ENCODE assay signal across 10 mouse cellular contexts in the genomic region with DNA sequence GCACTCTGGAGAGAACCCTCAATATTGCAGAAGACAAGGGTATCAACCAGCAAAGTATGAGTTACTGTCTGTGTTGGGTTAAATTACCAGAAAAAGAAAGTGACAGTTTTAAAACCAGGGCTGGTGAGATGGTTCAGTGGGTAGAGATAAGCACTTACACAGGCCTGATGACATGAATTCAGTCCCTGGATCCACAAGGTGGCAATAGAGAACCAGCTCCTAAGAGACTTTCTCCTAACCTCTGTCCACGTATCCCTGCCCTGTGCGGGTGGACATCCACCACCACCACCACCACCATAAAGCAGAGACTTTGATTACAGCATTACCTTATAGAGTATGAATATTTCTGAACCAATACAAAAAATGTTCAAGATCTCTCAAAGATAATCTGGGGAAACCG. TPM values are rescaled to one million over a fixed set of nuclear protein-coding genes. Genes with fewer than 3 reads are reported as not detected.
A peak's percentile ranks its signal among the peaks of the same experiment; 100 is the strongest.
DNase-seq lines count a peak whose midpoint lies in the region; ATAC-seq and TF ChIP-seq lines count a peak whose summit lies in the region.
"Had no signal": no experiment of that assay in that cellular context is flagged by ENCODE, and none has a peak within 500 bp of the region (broad histone marks: within the 10 kb centered on the region; RNA-seq: fewer than 3 reads in every experiment).

No protein-coding gene starts in this region.

- H3K4me1 ChIP-seq in forebrain, postnatal 0 days (ENCODE audit: insufficient read depth), result no peaks in the 10 kb centered on the region
- H3K4me1 ChIP-seq in forebrain, embryonic 13.5 days, result 0 out of 2 replicates have a peak, but pooled peaks cover under 1% of the 10 kb centered on the region
- H3K4me1 ChIP-seq: embryonic facial prominence, embryonic 15.5 days; lung, embryonic 15.5 days had no signal

- no peak for DNase-seq in forebrain, postnatal 0 days
- peak; percentile 26 for DNase-seq in 3T3-L1 (ENCODE audit: low read depth, low spot score)
- peak; percentile 82 for DNase-seq in brain, adult 2 months (ENCODE audit: low read depth, low spot score)
- DNase-seq in kidney, postnatal 36 days, result peak; percentile 29 to 42
- no peak for DNase-seq in spleen, adult 18-20 months
- DNase-seq in right cerebral cortex, postnatal 10 days (ENCODE audit: low spot score in 2 of 2), result no peak
- DNase-seq in ovary, postnatal 14 days (ENCODE audit: low spot score), result no peak

- ATAC-seq in forebrain, postnatal 0 days, result no peak; the same call in 1 of the 2 replicates
- ATAC-seq in forebrain, embryonic 13.5 days, result no peak

- H3K4me2 ChIP-seq in forebrain, postnatal 0 days (ENCODE audit: low read depth), result no peak overlapping the region
- no peak overlapping the region for H3K4me2 ChIP-seq in forebrain, embryonic 13.5 days
- H3K4me2 ChIP-seq: embryonic facial prominence, embryonic 15.5 days; lung, embryonic 15.5 days had no signal

- 72% methylated on average over 3 of the region's 3 CpGs for WGBS in forebrain, postnatal 0 days
- WGBS in forebrain, embryonic 13.5 days, result 68% methylated on average over 3 of the region's 3 CpGs

- peak; percentile 53 for TF ChIP-seq CTCF in forebrain, postnatal 0 days (IDR thresholded peaks at IDR 0.05; ENCODE audit: low read depth)

- H3K27me3 ChIP-seq in forebrain, postnatal 0 days (ENCODE audit: insufficient read depth, low read length), result no peaks in the 10 kb centered on the region
- H3K27me3 ChIP-seq in forebrain, embryonic 13.5 days, result no peaks in the 10 kb centered on the region
- H3K27me3 ChIP-seq: embryonic facial prominence, embryonic 15.5 days; lung, embryonic 15.5 days had no signal

- H3K27ac ChIP-seq in forebrain, postnatal 0 days (ENCODE audit: low read depth, low read length), result no peak overlapping the region
- H3K27ac ChIP-seq in forebrain, embryonic 13.5 days, result no peak overlapping the region
- H3K27ac ChIP-seq: embryonic facial prominence, embryonic 15.5 days; lung, embryonic 15.5 days had no signal

- no peak overlapping the region for H3K4me3 ChIP-seq in forebrain, postnatal 0 days (ENCODE audit: low read depth, low read length)
- no peak overlapping the region for H3K4me3 ChIP-seq in forebrain, embryonic 13.5 days
- H3K4me3 ChIP-seq: embryonic facial prominence, embryonic 15.5 days; lung, embryonic 15.5 days had no signal

- H3K9ac ChIP-seq in forebrain, postnatal 0 days, result no peak overlapping the region
- no peak overlapping the region for H3K9ac ChIP-seq in forebrain, embryonic 13.5 days
- H3K9ac ChIP-seq: embryonic facial prominence, embryonic 15.5 days; lung, embryonic 15.5 days had no signal

- peaks cover 27% of the 10 kb centered on the region for H3K36me3 ChIP-seq in forebrain, postnatal 0 days (ENCODE audit: insufficient read depth)
- H3K36me3 ChIP-seq in forebrain, embryonic 13.5 days (ENCODE audit: poor library complexity, severe bottlenecking), result peaks cover 41% of the 10 kb centered on the region
- H3K36me3 ChIP-seq: lung, embryonic 15.5 days had no signal

- no peaks in the 10 kb centered on the region for H3K9me3 ChIP-seq in forebrain, postnatal 0 days (ENCODE audit: low read length)
- no peaks in the 10 kb centered on the region for H3K9me3 ChIP-seq in forebrain, embryonic 13.5 days (replicated peaks)
- H3K9me3 ChIP-seq: embryonic facial prominence, embryonic 15.5 days; lung, embryonic 15.5 days had no signal

RNA-seq across cellular contexts. Expression of a gene that starts 51.6 kb away (rescaled TPM):
- total RNA-seq in forebrain, postnatal 0 days (2014; rRNA removed), result 13.2 and 16.0 TPM in 2 replicates
- 3.4 and 5.1 TPM in 2 replicates for polyA plus RNA-seq in forebrain, postnatal 0 days (2015; fragmentation: Nextera tagmentation; extraction: Ambion mirVana)
- 8.6 and 8.8 TPM in 2 replicates for polyA plus RNA-seq in forebrain, embryonic 13.5 days (2015; fragmentation: Nextera tagmentation; extraction: Ambion mirVana)

RNA-seq across cellular contexts. Expression of a gene that starts 54.1 kb away (rescaled TPM):
- 30.9 and 46.8 TPM in 2 replicates for total RNA-seq in forebrain, postnatal 0 days (2014; rRNA removed)
- 13.7 and 22.0 TPM in 2 replicates for polyA plus RNA-seq in forebrain, postnatal 0 days (2015; fragmentation: Nextera tagmentation; extraction: Ambion mirVana)
- 27.7 and 33.9 TPM in 2 replicates for polyA plus RNA-seq in forebrain, embryonic 13.5 days (2015; fragmentation: Nextera tagmentation; extraction: Ambion mirVana)

Comparison
In these comparisons a context has a peak if more than half of its experiments do, and no peak if none do; other contexts are left out.
1. DNase-seq: peak in 3T3-L1 (single experiment), brain, adult 2 months (single experiment) and kidney, postnatal 36 days (2 of 2); none in forebrain, postnatal 0 days (single experiment), spleen, adult 18-20 months (0 of 2), right cerebral cortex, postnatal 10 days (0 of 2) and ovary, postnatal 14 days (single experiment).